Comparison of ENCODE assay signal across 10 mouse cellular contexts in genomic region chr15:88978281-88979137, GRCm38 (mm10). TPM values are rescaled to one million over a fixed set of nuclear protein-coding genes. Genes with fewer than 3 reads are reported as not detected.
DNase-seq lines count a peak whose midpoint lies in the region; ATAC-seq and TF ChIP-seq lines count a peak whose summit lies in the region.
"Had no signal": no experiment of that assay in that cellular context is flagged by ENCODE, and none has a peak within 500 bp of the region (broad histone marks: within the 10 kb centered on the region; RNA-seq: fewer than 3 reads in every experiment).

Mlc1 (minus strand) TSS chr15:88979007.

- H3K4me1 ChIP-seq in cerebellum, adult 2 months (ENCODE audit: control insufficient read depth, insufficient read depth, low read length), result no peaks in the 10 kb centered on the region
- H3K4me1 ChIP-seq in forebrain, embryonic 16.5 days (replicated peaks; ENCODE audit: control insufficient read depth, insufficient read depth, low read length), result peaks cover 10% of the 10 kb centered on the region
- H3K4me1 ChIP-seq in midbrain, embryonic 15.5 days, result no peaks in the 10 kb centered on the region

- 24% methylated on average over 10 of the region's 10 CpGs for WGBS in cerebellum, adult 2 months
- WGBS in forebrain, embryonic 16.5 days, result 5% methylated on average over 10 of the region's 10 CpGs
- 14% methylated on average over 10 of the region's 10 CpGs for WGBS in midbrain, embryonic 15.5 days

- H3K4me3 ChIP-seq in cerebellum, adult 2 months (replicated peaks; ENCODE audit: insufficient read depth, low read depth, low read length), result no peak within 1 kb of the TSS
- peak within 1 kb of the TSS; percentile 26 for H3K4me3 ChIP-seq in forebrain, embryonic 16.5 days (replicated peaks; ENCODE audit: low read length)
- H3K4me3 ChIP-seq in left cerebral cortex, adult 2 months, result peak within 1 kb of the TSS; percentile 31
- H3K4me3 ChIP-seq in midbrain, embryonic 15.5 days, result no peak within 1 kb of the TSS
- H3K4me3 ChIP-seq: erythroblast, embryonic 14.5 days had no signal

- peak within 1 kb of the TSS; percentile 7; the same call in 1 of the 2 replicates for H3K9ac ChIP-seq in forebrain, embryonic 16.5 days (replicated peaks; ENCODE audit: low read depth, low read length)
- H3K9ac ChIP-seq in midbrain, embryonic 15.5 days, result no peak within 1 kb of the TSS

- H3K27me3 ChIP-seq in cerebellum, adult 2 months (ENCODE audit: control insufficient read depth, insufficient read depth, low read length), result no peaks in the 10 kb centered on the region
- no peaks in the 10 kb centered on the region for H3K27me3 ChIP-seq in forebrain, embryonic 16.5 days (replicated peaks; ENCODE audit: control insufficient read depth, insufficient read depth, low read length)
- no peaks in the 10 kb centered on the region for H3K27me3 ChIP-seq in midbrain, embryonic 15.5 days (replicated peaks)

- no peak for TF ChIP-seq POLR2A in cerebellum, adult 2 months (IDR thresholded peaks at IDR 0.05; ENCODE audit: borderline replicate concordance, insufficient read depth, low read length)

- H3K4me2 ChIP-seq in forebrain, embryonic 16.5 days (ENCODE audit: low read length), result peak within 1 kb of the TSS; percentile 28
- H3K4me2 ChIP-seq in midbrain, embryonic 15.5 days, result no peak within 1 kb of the TSS

- no peaks in the 10 kb centered on the region for H3K9me3 ChIP-seq in forebrain, embryonic 16.5 days (ENCODE audit: control insufficient read depth, low read length)
- H3K9me3 ChIP-seq in midbrain, embryonic 15.5 days, result no peaks in the 10 kb centered on the region

- intact Hi-C loops in left cerebral cortex, adult 2 months (cut with DNase I), result loop anchor here (1.0 kb wide), 1 partner anchor 21 kb away; no protein-coding TSS in a partner anchor

- H3K27ac ChIP-seq in cerebellum, adult 2 months (ENCODE audit: insufficient read depth, low read length), result no peak within 1 kb of the TSS
- H3K27ac ChIP-seq in forebrain, embryonic 16.5 days (ENCODE audit: low read length), result peak within 1 kb of the TSS; percentile 73
- peak within 1 kb of the TSS; percentile 66; the same call in 1 of the 2 replicates for H3K27ac ChIP-seq in left cerebral cortex, adult 2 months
- peak within 1 kb of the TSS; percentile 36; the same call in 1 of the 2 replicates for H3K27ac ChIP-seq in midbrain, embryonic 15.5 days
- H3K27ac ChIP-seq: kidney, postnatal 0 days had no signal

- no peaks in the 10 kb centered on the region for H3K36me3 ChIP-seq in forebrain, embryonic 16.5 days (ENCODE audit: control insufficient read depth, insufficient read depth)
- no peaks in the 10 kb centered on the region for H3K36me3 ChIP-seq in midbrain, embryonic 15.5 days (replicated peaks)

- DNase-seq in cerebellum, adult 2 months, result peak in 1 of 2 experiments; percentile 30
- no peak for DNase-seq in cerebellum, adult 11 months
- DNase-seq in left cerebral cortex, adult 2 months (ENCODE audit: extremely low spot score in 1 of 2, low spot score in 2 of 2), result peak in 1 of 2 experiments; percentile 29
- no peak for DNase-seq in urinary bladder, adult 2 months (ENCODE audit: low spot score)
- DNase-seq in adrenal gland, postnatal 25 days, result no peak
- no peak for DNase-seq in thymus, postnatal 36 days

- ATAC-seq in forebrain, embryonic 16.5 days, result peak; percentile 96
- peak; percentile 71 for ATAC-seq in midbrain, embryonic 15.5 days (replicated peaks)

- no peak for TF ChIP-seq CTCF in cerebellum, adult 2 months (IDR thresholded peaks at IDR 0.05; ENCODE audit: borderline replicate concordance, insufficient read depth, low read depth, low read length)
- TF ChIP-seq CTCF in left cerebral cortex, adult 2 months (IDR thresholded peaks at IDR 0.05), result no peak

RNA-seq across cellular contexts. Expression of gene Mlc1, which starts in this region (rescaled TPM):
- 141 and 145 TPM in 2 replicates for polyA plus RNA-seq in cerebellum, adult 2 months (2012; rRNA removed)
- 33.5 and 36.4 TPM in 2 replicates for polyA plus RNA-seq in forebrain, embryonic 16.5 days (2015; fragmentation: Nextera tagmentation; extraction: Ambion mirVana)
- 100 to 1,000 TPM; 107 TPM for total RNA-seq in left cerebral cortex, adult 2 months (2021)
- 14.8 and 15.5 TPM in 2 replicates for polyA plus RNA-seq in midbrain, embryonic 15.5 days (2015; fragmentation: Nextera tagmentation; extraction: Ambion mirVana)
- polyA plus RNA-seq in urinary bladder, adult 2 months (2012; rRNA removed), result 0.01 TPM in 1 of 2 replicates, not detected in the other
- not detected in 2 replicates for total RNA-seq in adrenal gland, postnatal 25 days (2021)
- polyA plus RNA-seq: erythroblast, embryonic 14.5 days had no signal

Comparison
In these comparisons a context has a peak if more than half of its experiments do, and no peak if none do; other contexts are left out.
1. RNA of gene Mlc1 (total RNA-seq): 107 TPM in left cerebral cortex, adult 2 months; not detected in adrenal gland, postnatal 25 days; every median in the first group is over 100 times any median in the second.
2. RNA of gene Mlc1 (polyA plus RNA-seq): 141 to 145 TPM in cerebellum, adult 2 months, 33.5 to 36.4 TPM in forebrain, embryonic 16.5 days and 14.8 to 15.5 TPM in midbrain, embryonic 15.5 days; 0.01 TPM in urinary bladder, adult 2 months; every median in the first group is over 10 times any median in the second.
3. H3K4me3 ChIP-seq: peak in forebrain, embryonic 16.5 days (single experiment) and left cerebral cortex, adult 2 months (single experiment); none in cerebellum, adult 2 months (single experiment) and midbrain, embryonic 15.5 days (single experiment).